Mouse (Mus musculus): ENCODE results near the gene Egln1. TPM values are rescaled to one million over a fixed set of nuclear protein-coding genes. Genes with fewer than 3 reads are reported as not detected.

The Egln1 gene
- total and polyA plus RNA-seq, 3 experiments: 47.1 to 55.0 TPM; not detected in 1

GRCm38 (mm10) chr8:124892596-124892995 is 56.5 kb downstream of the Egln1 start:
- H3K27ac ChIP-seq (ENCODE audit: control insufficient read depth, low read depth, low read length): no peak overlapping the region
- H3K27me3 ChIP-seq (ENCODE audit: control insufficient read depth in 1 of 2, insufficient read depth in 2 of 2, low read length in 2 of 2): no peaks in the 10 kb centered on the region
- no peaks in the 10 kb centered on the region for H3K9me3 ChIP-seq (replicated peaks; ENCODE audit: insufficient read depth, low read length)
- no peak overlapping the region for H3K4me3 ChIP-seq (ENCODE audit: control insufficient read depth in 1 of 2, insufficient read depth in 1 of 2, low read depth in 2 of 2, low read length in 2 of 2)
- TF ChIP-seq POLR2AphosphoS2 (IDR thresholded peaks at IDR 0.05; ENCODE audit: low read length) (0 out of 2 replicates have a peak, but pooled peaks have one; percentile 60), MYC (IDR thresholded peaks at IDR 0.05; ENCODE audit: low read depth, low read length) (no peak)
- H3K36me3 ChIP-seq (ENCODE audit: control insufficient read depth in 1 of 2, insufficient read depth in 2 of 2, low read length in 2 of 2): peaks cover 6 to 16% of the 10 kb centered on the region in 2 experiments
- DNase-seq (ENCODE audit: low read depth, low spot score): no peak
- H3K4me1 ChIP-seq (ENCODE audit: control insufficient read depth in 1 of 2, insufficient read depth in 2 of 2, low read length in 2 of 2): peaks cover 0 to 8% of the 10 kb centered on the region in 2 experiments; a peak in 3 of 4 replicates
- H3K79me2 ChIP-seq (ENCODE audit: control insufficient read depth, insufficient read depth, low read length, poor library complexity): peaks cover 36% of the 10 kb centered on the region
- H3K9ac ChIP-seq (ENCODE audit: control insufficient read depth, low read depth, low read length, poor library complexity, severe bottlenecking): no peak overlapping the region

- H3K9me3 ChIP-seq (replicated peaks; ENCODE audit: insufficient read depth, low read length): no peaks in the 10 kb centered on the region
- H3K27ac ChIP-seq (ENCODE audit: control insufficient read depth, low read depth, low read length): no peak overlapping the region
- no peaks in the 10 kb centered on the region for H3K27me3 ChIP-seq (ENCODE audit: control insufficient read depth in 1 of 2, insufficient read depth in 2 of 2, low read length in 2 of 2)
- H3K36me3 ChIP-seq (ENCODE audit: control insufficient read depth in 1 of 2, insufficient read depth in 2 of 2, low read length in 2 of 2): peaks cover 0 to 17% of the 10 kb centered on the region in 2 experiments; a peak in 3 of 4 replicates
- DNase-seq (ENCODE audit: low read depth, low spot score): peak; percentile 41
- H3K4me3 ChIP-seq (ENCODE audit: control insufficient read depth in 1 of 2, insufficient read depth in 1 of 2, low read depth in 2 of 2, low read length in 2 of 2): no peak overlapping the region
- TF ChIP-seq CTCF (IDR thresholded peaks at IDR 0.05 in 2 of 3, conservative IDR thresholded peaks at IDR 0.05 in 1 of 3; ENCODE audit: control insufficient read depth in 1 of 3, insufficient read depth in 1 of 3, low read depth in 2 of 3, low read length in 3 of 3, poor library complexity in 1 of 3, severe bottlenecking in 1 of 3) (peak; percentile 21 to 50 (median 28); a peak in 5 of 6 replicates), SMC3 (IDR thresholded peaks at IDR 0.05; ENCODE audit: low read depth, low read length) (peak; percentile 37), KAT2A (conservative IDR thresholded peaks at IDR 0.05; ENCODE audit: low read depth, low read length) (no peak), ELF1 (IDR thresholded peaks at IDR 0.05; ENCODE audit: low read depth, low read length) (no peak), RAD21 (IDR thresholded peaks at IDR 0.05; ENCODE audit: low read depth, low read length) (peak; percentile 32)
- peaks cover 3% of the 10 kb centered on the region for H3K79me2 ChIP-seq (ENCODE audit: control insufficient read depth, insufficient read depth, low read length, poor library complexity)
- H3K9ac ChIP-seq (ENCODE audit: control insufficient read depth, low read depth, low read length, poor library complexity, severe bottlenecking): no peak overlapping the region
- H3K4me1 ChIP-seq (ENCODE audit: control insufficient read depth in 1 of 2, insufficient read depth in 2 of 2, low read length in 2 of 2): no peaks in the 10 kb centered on the region
Observed at GRCm38 (mm10) chr8:124888385-124888784, 60.7 kb downstream of the Egln1 start.

- peaks cover 8 to 17% of the 10 kb centered on the region in 2 experiments for H3K4me1 ChIP-seq (ENCODE audit: control insufficient read depth in 1 of 2, insufficient read depth in 2 of 2, low read length in 2 of 2)
- peak; percentile 93 for DNase-seq (ENCODE audit: low read depth, low spot score)
- peak overlapping the region; percentile 66 for H3K27ac ChIP-seq (ENCODE audit: control insufficient read depth, low read depth, low read length)
- no peak overlapping the region for H3K4me3 ChIP-seq (ENCODE audit: control insufficient read depth in 1 of 2, insufficient read depth in 1 of 2, low read depth in 2 of 2, low read length in 2 of 2)
- H3K36me3 ChIP-seq (ENCODE audit: control insufficient read depth in 1 of 2, insufficient read depth in 2 of 2, low read length in 2 of 2): peaks cover 18 to 26% of the 10 kb centered on the region in 2 experiments
- TF ChIP-seq ETS1 (IDR thresholded peaks at IDR 0.05; ENCODE audit: low read depth, low read length): peak; percentile 87
- TF ChIP-seq E2F4 (IDR thresholded peaks at IDR 0.05; ENCODE audit: borderline replicate concordance, low read depth, low read length): no peak
- TF ChIP-seq RCOR1 (IDR thresholded peaks at IDR 0.05; ENCODE audit: low read depth, low read length): peak; percentile 85
- peak; percentile 68 for TF ChIP-seq MXI1 (IDR thresholded peaks at IDR 0.05; ENCODE audit: low read depth, low read length)
- TF ChIP-seq MEF2A (IDR thresholded peaks at IDR 0.05; ENCODE audit: extremely low read depth, insufficient replicate concordance, low read depth, low read length, poor library complexity, severe bottlenecking): no peak
- no peak for TF ChIP-seq ZKSCAN1 (IDR thresholded peaks at IDR 0.05; ENCODE audit: low read depth, low read length)
- TF ChIP-seq CHD2 (IDR thresholded peaks at IDR 0.05; ENCODE audit: low read length): no peak
- peak; percentile 80 for TF ChIP-seq SIN3A (IDR thresholded peaks at IDR 0.05; ENCODE audit: low read length)
- no peak for TF ChIP-seq ZMIZ1 (IDR thresholded peaks at IDR 0.05; ENCODE audit: low read depth, low read length)
- peak; percentile 90 for TF ChIP-seq GATA1 (IDR thresholded peaks at IDR 0.05; ENCODE audit: low read depth, low read length)
- no peak for TF ChIP-seq USF1 (IDR thresholded peaks at IDR 0.05; ENCODE audit: low read depth, low read length)
- TF ChIP-seq GABPA (IDR thresholded peaks at IDR 0.05; ENCODE audit: low read depth, low read length): no peak
- peak; percentile 77 for TF ChIP-seq MYC (IDR thresholded peaks at IDR 0.05; ENCODE audit: low read depth, low read length)
- peak; percentile 65 for TF ChIP-seq TAL1 (IDR thresholded peaks at IDR 0.05; ENCODE audit: low read length)
- peak; percentile 80 for TF ChIP-seq TCF12 (IDR thresholded peaks at IDR 0.05; ENCODE audit: low read depth, low read length)
- TF ChIP-seq EP300 (IDR thresholded peaks at IDR 0.05; ENCODE audit: low read depth in 1 of 2, low read length in 2 of 2): peak; percentile 78 to 79
- no peak for TF ChIP-seq POLR2AphosphoS5 (IDR thresholded peaks at IDR 0.05; ENCODE audit: borderline replicate concordance, low read depth, low read length)
- peak; percentile 88 for TF ChIP-seq MAX (IDR thresholded peaks at IDR 0.05; ENCODE audit: low read length)
- no peaks in the 10 kb centered on the region for H3K27me3 ChIP-seq (ENCODE audit: control insufficient read depth in 1 of 2, insufficient read depth in 2 of 2, low read length in 2 of 2)
- no peaks in the 10 kb centered on the region for H3K9me3 ChIP-seq (replicated peaks; ENCODE audit: insufficient read depth, low read length)
- no peaks in the 10 kb centered on the region; the same call in 1 of the 2 replicates for H3K79me2 ChIP-seq (ENCODE audit: control insufficient read depth, insufficient read depth, low read length, poor library complexity)
- peak overlapping the region; percentile 9; the same call in 1 of the 2 replicates for H3K9ac ChIP-seq (ENCODE audit: control insufficient read depth, low read depth, low read length, poor library complexity, severe bottlenecking)
Observed at GRCm38 (mm10) chr8:124878946-124879526, 70.1 kb downstream of the Egln1 start.
